Mouse (Mus musculus) midbrain, embryonic 11.5 days (tissue): Measurements from ENCODE around the gene Gcn1l1. TPM values are rescaled to one million over a fixed set of nuclear protein-coding genes. Genes with fewer than 3 reads are reported as not detected.
A peak's percentile ranks its signal among the peaks of the same experiment; 100 is the strongest.

Source experiments
- ATAC-seq: fragments of 200-750 bp; cut with Nextera tagmentation; 2 replicates; pipeline ENCODE4 v1.8.0; 2017; ENCODE audit warnings: moderate TSS enrichment, moderate library complexity; ENCODE audit not compliant: low FRiP score
- DNase-seq: peaks from one replicate; pipeline ENCODE4 v3.0.0; 2015; ENCODE audit warnings: low spot score; ENCODE audit errors: missing footprints
- H3K27ac ChIP-seq: fragments of 300-500 bp; sonication (generic); 2 replicates; pipeline ENCODE4 v1.5.1; 2014; ENCODE audit warnings: low read depth, low read length
- H3K27me3 ChIP-seq: fragments of 300-500 bp; sonication (generic); 2 replicates; pipeline ENCODE4 v1.6.1; 2014; ENCODE audit warnings: mild to moderate bottlenecking, low read length, moderate library complexity, mixed read lengths; ENCODE audit not compliant: control insufficient read depth, insufficient read depth
- H3K36me3 ChIP-seq: fragments of 300-500 bp; sonication (generic); 2 replicates; pipeline ENCODE4 v1.6.1; 2014; ENCODE audit warnings: mild to moderate bottlenecking, low read length, moderate library complexity, mixed read lengths; ENCODE audit not compliant: control insufficient read depth, insufficient read depth
- H3K4me1 ChIP-seq: fragments of 300-500 bp; sonication (generic); 2 replicates; pipeline ENCODE4 v1.6.1; 2014; ENCODE audit warnings: low read length; ENCODE audit not compliant: control insufficient read depth, insufficient read depth
- H3K4me2 ChIP-seq: fragments of 300-500 bp; sonication (generic); 2 replicates; pipeline ENCODE4 v1.6.1; 2014; ENCODE audit warnings: mild to moderate bottlenecking, moderate library complexity
- H3K4me3 ChIP-seq: fragments of 300-500 bp; sonication (generic); 2 replicates; pipeline ENCODE4 v1.5.1; 2014; ENCODE audit warnings: low read depth, low read length
- H3K9ac ChIP-seq: fragments of 300-500 bp; sonication (generic); 2 replicates; pipeline ENCODE4 v1.6.1; 2014; ENCODE audit warnings: low read length
- H3K9me3 ChIP-seq: fragments of 300-500 bp; sonication (generic); 2 replicates; pipeline ENCODE4 v1.6.1; 2016; ENCODE audit warnings: low read length; ENCODE audit not compliant: control insufficient read depth
- WGBS: fragments of 180-500 bp; shearing (Covaris S2); extraction: QIAGEN DNeasy Blood & Tissue Kit; methylation state at CpG from one replicate; pipeline ENCODE4 v1.1.7; 2014; 5-methylcytosine and 5-hydroxymethylcytosine counted together
- polyA plus RNA-seq: library from polyadenylated mRNA; unstranded; fragments of >200 nt; fragmentation: Nextera tagmentation; extraction: Ambion mirVana; gene quantifications from 2 replicates; pipeline ENCODE4 v1.2.1, GENCODE M21; 2014

Gcn1l1 gene
- polyA plus RNA-seq, 1 experiment from 2014 or later: 32.2 TPM

DNA sequence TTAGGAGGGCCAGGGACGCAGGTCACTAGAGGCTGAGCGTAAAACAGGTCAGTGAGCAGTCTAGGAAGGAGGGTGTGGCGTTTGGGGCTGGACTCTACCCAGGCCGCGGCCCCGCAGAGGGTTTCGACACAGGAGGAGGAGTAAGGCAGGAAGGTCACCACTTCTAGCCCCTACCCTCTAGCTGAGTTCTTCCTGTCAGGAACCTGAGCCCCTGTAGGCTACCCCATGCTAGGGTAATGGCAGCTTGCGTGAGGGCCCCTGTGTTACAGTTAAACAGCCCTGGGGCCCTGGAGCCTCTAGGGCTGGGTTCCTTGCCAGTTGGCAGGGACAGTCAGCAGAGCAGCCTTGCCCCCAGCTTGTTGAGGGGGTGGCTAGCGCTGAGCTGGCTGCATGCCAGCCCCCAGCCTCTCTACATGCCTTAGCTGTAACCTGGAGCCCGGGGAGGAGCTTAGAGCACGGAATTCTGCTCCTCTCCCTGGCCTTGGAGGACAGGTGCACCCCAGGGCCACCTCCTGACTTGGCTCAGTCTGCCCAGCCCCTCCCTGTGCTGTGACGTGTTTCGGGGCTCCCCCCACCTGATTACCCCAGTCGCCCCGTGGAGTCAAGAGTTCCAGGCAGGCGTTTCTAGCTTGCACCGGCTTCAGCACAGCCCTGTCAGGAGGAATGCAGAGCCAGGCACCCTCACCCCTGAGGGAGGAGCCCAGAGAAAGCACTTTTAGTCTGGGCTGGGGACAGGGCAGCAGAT lies 21.4 kb upstream of the Gcn1l1 start:
- DNase-seq: no peak
- no peaks in the 10 kb centered on the region for H3K9me3 ChIP-seq
- no peaks in the 10 kb centered on the region for H3K27me3 ChIP-seq
- no peak for ATAC-seq
- H3K9ac ChIP-seq: peak overlapping the region; percentile 30; the same call in 1 of the 2 replicates
- no peak overlapping the region for H3K4me3 ChIP-seq
- WGBS: 72% methylated on average over 17 of the region's 17 CpGs
- H3K4me2 ChIP-seq: no peak overlapping the region
- peaks cover 3% of the 10 kb centered on the region; the same call in 1 of the 2 replicates for H3K36me3 ChIP-seq
- peaks cover 7% of the 10 kb centered on the region; the same call in 1 of the 2 replicates for H3K4me1 ChIP-seq
- H3K27ac ChIP-seq: no peak overlapping the region

DNA sequence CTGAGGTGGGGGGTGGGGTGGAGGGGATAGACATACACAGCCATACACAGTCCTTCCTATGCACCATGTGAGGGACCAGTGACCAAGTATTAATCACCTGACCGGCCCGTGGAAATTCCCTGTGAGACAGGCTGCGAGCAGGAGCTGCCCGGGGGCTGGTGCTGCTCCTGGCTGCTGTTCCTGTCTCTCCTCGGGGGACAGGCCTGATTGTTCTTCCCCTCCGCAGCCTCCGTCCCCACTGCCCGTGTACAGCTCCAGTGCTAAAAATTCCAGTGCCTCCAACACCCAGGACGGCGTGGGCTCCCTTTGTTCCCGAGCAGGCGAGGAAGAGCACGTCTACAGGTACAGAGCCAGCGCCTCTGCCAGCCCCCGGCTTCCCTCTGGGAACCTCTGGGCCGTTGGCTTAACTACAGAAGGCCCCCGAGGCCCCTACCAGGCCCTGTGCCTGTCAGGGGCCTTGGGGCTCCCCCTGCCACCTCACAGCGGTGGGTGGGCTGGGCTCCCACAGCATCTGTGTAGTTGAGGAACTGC lies 20.3 kb upstream of the Gcn1l1 start:
- Histone ChIP-seq H3K27me3 (no peaks in the 10 kb centered on the region), H3K9me3 (no peaks in the 10 kb centered on the region), H3K4me2 (no peak overlapping the region), H3K4me3 (no peak overlapping the region), H3K9ac (no peak overlapping the region), H3K4me1 (peaks cover 7% of the 10 kb centered on the region; the same call in 1 of the 2 replicates), H3K27ac (no peak overlapping the region), H3K36me3 (peaks cover 3% of the 10 kb centered on the region; the same call in 1 of the 2 replicates)
- ATAC-seq (no peak), DNase-seq (no peak)
- WGBS: 61% methylated on average over 18 of the region's 18 CpGs

DNA sequence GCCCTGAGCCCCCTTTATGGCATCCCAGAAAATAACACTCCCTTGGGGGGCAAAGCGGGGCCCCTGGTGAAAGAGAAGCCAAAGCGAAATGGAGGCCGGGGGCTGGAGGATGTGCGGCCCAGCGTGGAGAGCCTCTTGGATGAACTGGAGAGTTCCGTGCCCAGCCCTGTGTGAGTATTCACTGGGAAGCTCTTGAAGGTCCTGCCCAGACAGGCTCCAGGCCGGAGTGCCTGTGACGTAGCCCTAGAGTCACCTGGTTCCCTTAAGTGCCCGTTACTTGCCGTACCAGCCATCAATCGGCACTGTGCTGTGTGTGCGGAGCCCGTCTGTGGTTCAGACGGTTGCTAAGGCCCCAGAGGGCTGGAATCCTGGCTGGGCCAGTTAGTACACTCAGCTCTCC lies 19.4 kb upstream of the Gcn1l1 start:
- WGBS: 89% methylated on average over 14 of the region's 14 CpGs
- Histone ChIP-seq H3K4me2 (no peak overlapping the region), H3K27ac (no peak overlapping the region), H3K4me1 (peaks cover 7% of the 10 kb centered on the region; the same call in 1 of the 2 replicates), H3K27me3 (no peaks in the 10 kb centered on the region), H3K9ac (no peak overlapping the region), H3K4me3 (no peak overlapping the region), H3K9me3 (no peaks in the 10 kb centered on the region), H3K36me3 (peaks cover 3% of the 10 kb centered on the region; the same call in 1 of the 2 replicates)
- ATAC-seq (no peak), DNase-seq (no peak)

DNA sequence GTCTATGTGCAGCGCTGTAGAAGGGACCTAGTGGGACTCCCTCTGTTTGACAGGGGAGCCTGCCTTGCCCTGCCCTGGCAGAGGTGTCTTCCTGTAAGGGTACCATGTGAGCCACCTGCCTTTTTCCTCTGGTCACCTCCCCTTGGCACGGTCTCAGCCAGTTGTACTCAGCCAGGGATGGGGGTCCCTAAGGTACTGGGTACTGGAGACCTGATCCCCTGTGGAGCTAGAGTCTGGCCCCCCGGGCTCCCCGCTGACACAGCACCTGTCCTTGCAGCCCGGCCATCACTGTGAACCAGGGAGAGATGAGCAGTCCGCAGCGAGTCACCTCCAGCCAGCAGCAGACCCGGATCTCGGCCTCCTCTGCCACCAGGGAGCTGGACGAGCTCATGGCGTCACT lies 18.5 kb upstream of the Gcn1l1 start:
- peaks cover 3% of the 10 kb centered on the region; the same call in 1 of the 2 replicates for H3K36me3 ChIP-seq
- H3K9ac ChIP-seq: peak overlapping the region; percentile 42; the same call in 1 of the 2 replicates
- no peak overlapping the region for H3K4me2 ChIP-seq
- 67% methylated on average over 11 of the region's 11 CpGs for WGBS
- no peak overlapping the region for H3K4me3 ChIP-seq
- H3K27me3 ChIP-seq: no peaks in the 10 kb centered on the region
- H3K4me1 ChIP-seq: peaks cover 7% of the 10 kb centered on the region; the same call in 1 of the 2 replicates
- H3K9me3 ChIP-seq: no peaks in the 10 kb centered on the region
- no peak for ATAC-seq
- DNase-seq: no peak
- peak overlapping the region; percentile 10; the same call in 1 of the 2 replicates for H3K27ac ChIP-seq

DNA sequence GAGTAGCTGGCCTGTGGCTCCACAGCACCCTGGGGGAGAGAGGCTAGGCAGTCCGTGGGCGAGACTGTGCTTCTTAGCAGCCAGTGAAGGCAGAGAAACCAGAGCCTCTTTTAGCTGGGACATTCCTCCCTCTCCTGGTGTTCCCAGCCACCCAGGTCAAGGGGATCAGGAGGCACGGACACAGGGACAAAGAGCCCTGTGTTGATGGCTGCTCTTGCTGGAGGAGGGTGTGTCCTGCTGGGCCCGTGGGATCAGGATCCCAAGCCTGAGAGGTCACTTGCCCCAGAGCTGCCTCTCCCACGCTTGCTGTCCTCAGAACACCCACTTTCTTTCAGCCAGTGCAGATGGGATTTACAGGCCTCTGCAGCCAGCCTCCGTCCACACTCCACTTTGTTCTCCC lies 18.0 kb upstream of the Gcn1l1 start:
- peaks cover 7% of the 10 kb centered on the region; the same call in 1 of the 2 replicates for H3K4me1 ChIP-seq
- no peak overlapping the region for H3K4me3 ChIP-seq
- peak overlapping the region; percentile 10; the same call in 1 of the 2 replicates for H3K27ac ChIP-seq
- H3K36me3 ChIP-seq: peaks cover 3% of the 10 kb centered on the region; the same call in 1 of the 2 replicates
- DNase-seq (no peak), ATAC-seq (no peak)
- no peaks in the 10 kb centered on the region for H3K27me3 ChIP-seq
- H3K9me3 ChIP-seq: no peaks in the 10 kb centered on the region
- H3K9ac ChIP-seq: peak overlapping the region; percentile 42; the same call in 1 of the 2 replicates
- 26% methylated on average over 6 of the region's 6 CpGs for WGBS
- H3K4me2 ChIP-seq: no peak overlapping the region

DNA sequence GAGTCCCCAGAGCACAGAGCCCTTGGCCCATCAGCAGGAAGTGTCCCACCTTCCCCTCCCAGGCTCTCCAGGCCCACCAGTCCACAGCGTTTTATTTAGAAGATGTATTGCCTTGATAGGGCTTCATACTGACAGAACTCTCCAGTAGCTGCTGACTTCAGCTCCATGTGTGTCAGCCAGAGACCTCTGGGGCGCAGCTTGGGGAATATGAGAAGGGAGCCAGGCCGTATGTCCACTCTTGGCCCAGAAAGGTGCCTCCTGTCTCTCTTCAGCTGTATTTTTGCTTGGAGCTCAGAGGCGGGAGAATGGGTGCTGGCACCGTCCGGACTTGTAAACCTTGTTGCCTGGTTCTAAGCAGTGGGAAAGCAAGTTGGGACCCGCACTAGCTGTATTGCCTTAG lies 17.6 kb upstream of the Gcn1l1 start:
- Histone ChIP-seq H3K27ac (no peak overlapping the region), H3K36me3 (peaks cover 3% of the 10 kb centered on the region; the same call in 1 of the 2 replicates)

GRCm38 (mm10) chr5:115548501-115549285 lies 16.4 kb upstream of the Gcn1l1 start:
- Histone ChIP-seq H3K9me3 (no peaks in the 10 kb centered on the region), H3K9ac (no peak overlapping the region), H3K4me2 (no peak overlapping the region), H3K4me3 (no peak overlapping the region), H3K36me3 (peaks cover 3% of the 10 kb centered on the region; the same call in 1 of the 2 replicates), H3K27me3 (no peaks in the 10 kb centered on the region), H3K4me1 (peaks cover 7% of the 10 kb centered on the region; the same call in 1 of the 2 replicates), H3K27ac (no peak overlapping the region)
- DNase-seq (no peak), ATAC-seq (no peak)
- WGBS: 90% methylated on average over 18 of the region's 18 CpGs

More for the DNA sequence above, 17.6 kb upstream of the Gcn1l1 start:
- no peak overlapping the region for H3K4me3 ChIP-seq
- no peaks in the 10 kb centered on the region for H3K9me3 ChIP-seq
- DNase-seq (no peak), ATAC-seq (no peak)
- WGBS: 87% methylated on average over 7 of the region's 7 CpGs
- peaks cover 7% of the 10 kb centered on the region; the same call in 1 of the 2 replicates for H3K4me1 ChIP-seq
- H3K4me2 ChIP-seq: no peak overlapping the region
- H3K27me3 ChIP-seq: no peaks in the 10 kb centered on the region
- peak overlapping the region; percentile 42; the same call in 1 of the 2 replicates for H3K9ac ChIP-seq

- Histone ChIP-seq H3K9me3 (no peaks in the 10 kb centered on the region), H3K9ac (no peak overlapping the region), H3K27me3 (no peaks in the 10 kb centered on the region), H3K4me2 (no peak overlapping the region), H3K36me3 (peaks cover 3% of the 10 kb centered on the region; the same call in 1 of the 2 replicates), H3K4me3 (no peak overlapping the region), H3K4me1 (peaks cover 7% of the 10 kb centered on the region; the same call in 1 of the 2 replicates), H3K27ac (no peak overlapping the region)
- DNase-seq: no peak
- 83% methylated on average over 11 of the region's 11 CpGs for WGBS
- ATAC-seq: no peak
Measured at GRCm38 (mm10) chr5:115550482-115551005, 14.5 kb upstream of the Gcn1l1 start.
